Mouse (Mus musculus): Measurements from ENCODE around the gene Dctpp1. TPM values are rescaled to one million over a fixed set of nuclear protein-coding genes. Genes with fewer than 3 reads are reported as not detected.
A peak's percentile ranks its signal among the peaks of the same experiment; 100 is the strongest.

Dctpp1 gene
- polyA plus RNA-seq, 1 experiment from 2014 or later = 167 TPM

DNA sequence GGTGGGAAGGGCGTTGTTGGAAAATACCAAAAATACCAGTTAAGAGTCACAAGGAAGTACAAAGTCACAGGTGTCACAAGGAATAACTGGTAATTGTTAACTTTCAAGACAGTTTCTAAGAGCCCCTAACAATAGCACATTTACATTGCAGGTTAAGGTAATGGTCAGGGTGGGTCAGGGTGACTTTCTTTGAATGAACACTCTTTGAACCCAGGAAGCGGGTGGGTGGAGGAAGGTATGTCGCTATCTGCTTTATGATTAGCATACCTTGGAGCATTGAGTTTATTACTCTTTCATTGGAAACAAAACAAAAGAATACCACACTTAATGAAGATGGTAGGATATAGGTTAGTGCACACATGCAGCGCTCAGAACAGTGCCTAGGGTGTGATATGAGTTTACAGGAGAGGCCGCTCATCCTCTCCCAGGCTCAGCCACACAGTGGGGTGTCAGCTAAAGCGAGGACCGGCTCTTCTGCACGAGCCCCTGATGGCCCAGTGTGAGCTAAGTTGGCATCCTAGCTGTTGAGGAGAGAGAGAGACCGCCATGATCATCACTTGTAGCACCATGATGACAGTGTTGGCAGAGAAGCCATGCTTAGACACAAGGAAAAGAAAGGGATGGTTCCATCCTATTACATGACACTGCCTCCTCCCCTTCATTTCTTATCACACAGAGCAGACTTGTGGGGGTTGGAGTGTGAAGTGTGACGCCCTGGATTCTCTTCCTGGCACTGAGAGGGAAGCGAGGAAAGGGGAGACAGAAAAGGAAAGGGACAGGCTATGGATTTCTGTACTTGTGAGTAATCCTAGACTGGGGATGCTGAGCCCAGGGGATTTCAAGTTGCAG lies 35.1 kb downstream of the Dctpp1 start:
- WGBS (ENCODE audit: insufficient replicate concordance) = 47% methylated on average over 11 of the region's 11 CpGs
- peak overlapping the region; percentile 67 for H3K4me2 ChIP-seq
- peak overlapping the region; percentile 13; the same call in 1 of the 2 replicates for H3K4me3 ChIP-seq
- peak overlapping the region; percentile 94 for H3K27ac ChIP-seq
- H3K9me3 ChIP-seq (replicated peaks) = no peaks in the 10 kb centered on the region
- peak; percentile 92 for ATAC-seq
- peaks cover 9% of the 10 kb centered on the region; the same call in 1 of the 2 replicates for H3K36me3 ChIP-seq
- peak overlapping the region; percentile 59 for H3K9ac ChIP-seq
- no peaks in the 10 kb centered on the region for H3K27me3 ChIP-seq (replicated peaks)
- peaks cover 62% of the 10 kb centered on the region for H3K4me1 ChIP-seq

DNA sequence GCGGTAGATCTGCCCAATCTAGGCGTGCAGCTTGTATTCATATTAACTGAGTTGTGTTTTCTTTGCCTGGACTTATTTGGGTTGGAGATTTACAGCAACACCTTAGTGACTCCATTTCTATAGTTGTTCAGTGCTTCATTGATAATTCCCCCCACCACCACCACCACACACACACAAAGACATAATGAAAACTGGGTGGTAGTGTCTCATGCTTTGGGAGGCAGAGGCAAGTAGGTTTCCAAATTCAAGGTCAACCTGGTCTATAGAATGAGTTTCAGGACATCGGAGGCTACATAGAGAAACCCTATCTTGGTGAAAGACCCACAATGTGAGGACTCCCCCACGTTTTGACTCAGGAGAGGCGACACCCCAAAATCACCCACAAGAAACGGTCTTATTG lies 35.9 kb downstream of the Dctpp1 start:
- H3K4me1 ChIP-seq = peaks cover 58% of the 10 kb centered on the region

DNA sequence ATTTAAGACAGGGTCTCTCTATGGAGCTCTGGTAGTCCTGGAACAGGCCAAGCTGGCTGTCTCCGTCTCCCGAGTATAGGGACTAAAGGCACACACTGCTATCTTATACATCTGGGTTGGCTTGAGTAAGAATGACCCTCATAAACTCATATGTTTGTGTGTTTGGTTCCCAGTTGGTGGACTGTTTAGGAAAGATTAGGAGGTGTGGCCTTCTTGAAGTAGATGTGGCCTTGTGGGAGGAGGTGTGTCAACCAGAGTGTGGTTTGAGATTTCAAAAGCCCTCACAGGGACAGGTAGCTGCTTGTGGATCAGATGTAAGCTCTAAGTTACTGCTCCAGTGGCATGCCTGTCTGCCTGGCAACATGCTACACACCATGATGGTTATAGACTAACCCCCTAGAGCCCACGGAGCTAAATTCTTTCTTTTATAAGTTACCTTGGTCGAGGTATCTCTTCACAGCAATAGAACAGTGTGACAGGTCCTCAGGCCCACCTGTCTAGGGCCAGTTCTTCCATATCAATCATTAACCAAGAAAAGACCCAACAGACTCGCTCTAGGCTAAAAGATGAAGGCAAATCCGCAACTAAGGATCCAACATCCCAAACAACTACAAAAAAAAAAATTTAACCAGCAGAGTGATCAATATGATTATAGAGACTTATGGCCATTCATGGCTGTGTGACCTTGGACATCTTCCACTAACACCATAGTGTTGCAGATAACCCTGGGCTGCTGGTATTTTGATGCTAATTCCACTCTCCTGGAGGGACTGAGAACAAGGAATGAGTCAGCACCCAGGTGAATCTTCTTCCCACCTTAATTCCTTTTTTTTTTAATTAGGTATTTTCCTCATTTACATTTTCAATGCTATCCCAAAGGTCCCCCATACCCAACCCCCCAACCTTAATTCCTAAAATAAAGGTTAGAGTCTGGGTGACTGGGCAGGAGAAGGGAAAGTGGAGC lies 36.7 kb downstream of the Dctpp1 start:
- no peaks in the 10 kb centered on the region for H3K36me3 ChIP-seq
- no peaks in the 10 kb centered on the region for H3K9me3 ChIP-seq (replicated peaks)
- WGBS (ENCODE audit: insufficient replicate concordance) = 67% methylated on average over 6 of the region's 6 CpGs
- H3K9ac ChIP-seq = peak overlapping the region; percentile 12
- peak overlapping the region; percentile 94 for H3K27ac ChIP-seq
- H3K4me1 ChIP-seq = peaks cover 65% of the 10 kb centered on the region
- no peak overlapping the region for H3K4me3 ChIP-seq
- ATAC-seq = peak; percentile 66
- H3K27me3 ChIP-seq (replicated peaks) = no peaks in the 10 kb centered on the region
- H3K4me2 ChIP-seq = peak overlapping the region; percentile 32

More for the DNA sequence above, 35.9 kb downstream of the Dctpp1 start:
- Histone ChIP-seq H3K27ac (peak overlapping the region; percentile 94), H3K9ac (no peak overlapping the region), H3K36me3 (peaks cover 5% of the 10 kb centered on the region; the same call in 1 of the 2 replicates), H3K27me3 (replicated peaks) (no peaks in the 10 kb centered on the region), H3K4me3 (no peak overlapping the region), H3K9me3 (replicated peaks) (no peaks in the 10 kb centered on the region), H3K4me2 (no peak overlapping the region)
- no peak for ATAC-seq
- WGBS (ENCODE audit: insufficient replicate concordance) = 84% methylated on average over 6 of the region's 6 CpGs

DNA sequence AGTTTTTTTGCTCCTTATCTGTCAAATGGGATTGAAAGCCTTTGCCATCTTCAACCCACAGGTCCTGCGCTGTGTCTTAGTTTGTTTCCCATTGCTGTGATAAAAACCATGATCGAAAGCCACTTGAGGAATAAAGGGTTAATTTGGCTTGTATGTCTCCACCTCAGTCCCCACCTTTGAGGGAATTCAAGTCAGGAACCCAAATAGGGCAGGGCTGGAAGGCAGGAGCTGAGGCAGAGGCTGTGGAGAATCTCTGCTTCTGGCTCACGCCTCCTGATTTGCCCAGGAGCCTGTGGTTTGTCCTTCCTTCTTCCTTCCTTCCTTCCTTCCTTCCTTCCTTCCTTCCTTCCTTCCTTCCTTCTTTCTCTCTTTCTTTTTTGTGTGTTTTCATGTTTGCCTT lies 37.4 kb downstream of the Dctpp1 start:
- peaks cover 70% of the 10 kb centered on the region for H3K4me1 ChIP-seq
- H3K27me3 ChIP-seq (replicated peaks) = no peaks in the 10 kb centered on the region
- H3K36me3 ChIP-seq = no peaks in the 10 kb centered on the region
- H3K9ac ChIP-seq = peak overlapping the region; percentile 12; the same call in 1 of the 2 replicates
- peak overlapping the region; percentile 94 for H3K27ac ChIP-seq
- no peak overlapping the region for H3K4me3 ChIP-seq
- ATAC-seq = no peak
- 0 out of 2 replicates have a peak overlapping the region, but pooled peaks have one; percentile 32 for H3K4me2 ChIP-seq
- H3K9me3 ChIP-seq (replicated peaks) = no peaks in the 10 kb centered on the region
- 89% methylated on average over 3 of the region's 3 CpGs for WGBS (ENCODE audit: insufficient replicate concordance)

GRCm38 (mm10) chr7:127220440-127220839 lies 40.1 kb downstream of the Dctpp1 start:
- 49% methylated on average over 6 of the region's 6 CpGs for WGBS (ENCODE audit: insufficient replicate concordance)
- Histone ChIP-seq H3K4me1 (peaks cover 69% of the 10 kb centered on the region), H3K27ac (peak overlapping the region; percentile 15), H3K36me3 (no peaks in the 10 kb centered on the region), H3K9ac (no peak overlapping the region), H3K27me3 (replicated peaks) (no peaks in the 10 kb centered on the region), H3K9me3 (replicated peaks) (no peaks in the 10 kb centered on the region), H3K4me2 (no peak overlapping the region), H3K4me3 (no peak overlapping the region)
- no peak for ATAC-seq

DNA sequence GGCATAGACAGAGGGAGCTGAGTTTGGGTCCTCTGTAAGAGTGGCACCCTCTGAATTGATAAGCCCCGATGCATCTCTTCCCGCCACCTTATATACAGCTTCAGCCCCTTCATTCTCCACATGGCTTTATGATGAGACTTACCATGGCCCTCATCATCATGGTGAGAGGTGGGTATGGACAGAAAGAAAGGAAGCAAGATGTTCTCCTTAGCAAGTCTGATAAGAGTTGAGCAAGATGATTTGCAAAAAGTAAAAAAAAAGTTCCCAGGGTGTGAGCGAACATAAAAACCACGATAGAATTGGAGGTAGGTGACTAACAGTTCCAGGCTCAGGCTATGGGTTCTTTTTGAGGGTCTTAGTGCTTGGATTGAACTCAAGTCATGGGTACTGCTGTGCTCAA lies 41.8 kb downstream of the Dctpp1 start:
- peak overlapping the region; percentile 49 for H3K9ac ChIP-seq
- WGBS (ENCODE audit: insufficient replicate concordance) = 26% methylated on average over 4 of the region's 4 CpGs
- peak; percentile 61 for ATAC-seq
- peak overlapping the region; percentile 51 for H3K4me2 ChIP-seq
- no peaks in the 10 kb centered on the region for H3K9me3 ChIP-seq (replicated peaks)
- no peaks in the 10 kb centered on the region for H3K27me3 ChIP-seq (replicated peaks)
- H3K36me3 ChIP-seq = no peaks in the 10 kb centered on the region
- peaks cover 68% of the 10 kb centered on the region for H3K4me1 ChIP-seq
- 0 out of 2 replicates have a peak overlapping the region, but pooled peaks have one; percentile 23 for H3K4me3 ChIP-seq
- H3K27ac ChIP-seq = peak overlapping the region; percentile 90

- peak; percentile 11; the same call in 1 of the 2 replicates for ATAC-seq
- H3K9ac ChIP-seq = peak overlapping the region; percentile 49
These were observed 42.4 kb downstream of the Dctpp1 start for GRCm38 (mm10) chr7:127217901-127218642.

DNA sequence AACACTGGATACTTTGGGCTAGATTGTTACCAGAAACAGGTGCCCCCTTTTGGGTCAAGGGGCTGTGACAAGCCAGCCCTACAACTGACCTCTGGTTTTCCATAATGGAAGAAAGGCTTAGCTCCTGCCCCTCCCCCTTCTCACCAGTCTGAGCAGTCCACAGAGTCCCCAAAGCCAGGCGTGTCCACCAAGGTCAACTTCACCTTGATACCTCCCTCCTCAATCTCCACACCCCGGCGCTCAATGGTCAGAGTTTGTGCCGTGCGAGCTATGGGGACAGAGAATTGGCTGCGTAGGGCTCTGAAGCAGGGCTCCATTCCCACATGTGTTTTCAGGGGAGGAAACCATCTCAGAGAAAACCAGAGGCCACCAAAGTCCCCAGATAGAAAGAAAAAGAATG lies 43.0 kb downstream of the Dctpp1 start:
- 71% methylated on average over 6 of the region's 6 CpGs for WGBS (ENCODE audit: insufficient replicate concordance)
- H3K9me3 ChIP-seq (replicated peaks) = no peaks in the 10 kb centered on the region
- ATAC-seq = no peak
- H3K4me3 ChIP-seq = peak overlapping the region; percentile 23; the same call in 1 of the 2 replicates
- H3K9ac ChIP-seq = peak overlapping the region; percentile 49
- H3K36me3 ChIP-seq = no peaks in the 10 kb centered on the region
- H3K27me3 ChIP-seq (replicated peaks) = no peaks in the 10 kb centered on the region
- peaks cover 62% of the 10 kb centered on the region for H3K4me1 ChIP-seq
- peak overlapping the region; percentile 51 for H3K4me2 ChIP-seq
- peak overlapping the region; percentile 90 for H3K27ac ChIP-seq

More at GRCm38 (mm10) chr7:127217901-127218642, 42.4 kb downstream of the Dctpp1 start:
- H3K36me3 ChIP-seq = no peaks in the 10 kb centered on the region
- peaks cover 63% of the 10 kb centered on the region for H3K4me1 ChIP-seq
- H3K4me3 ChIP-seq = peak overlapping the region; percentile 23
- H3K27ac ChIP-seq = peak overlapping the region; percentile 90
- H3K4me2 ChIP-seq = peak overlapping the region; percentile 51
- no peaks in the 10 kb centered on the region for H3K9me3 ChIP-seq (replicated peaks)
- WGBS (ENCODE audit: insufficient replicate concordance) = 37% methylated on average over 10 of the region's 10 CpGs
- no peaks in the 10 kb centered on the region for H3K27me3 ChIP-seq (replicated peaks)

- Histone ChIP-seq H3K4me3 (no peak overlapping the region), H3K27me3 (replicated peaks) (no peaks in the 10 kb centered on the region), H3K36me3 (no peaks in the 10 kb centered on the region), H3K4me1 (peaks cover 68% of the 10 kb centered on the region), H3K9me3 (replicated peaks) (no peaks in the 10 kb centered on the region), H3K9ac (no peak overlapping the region), H3K27ac (peak overlapping the region; percentile 90), H3K4me2 (0 out of 2 replicates have a peak overlapping the region, but pooled peaks have one; percentile 51)
- ATAC-seq = no peak
- 87% methylated on average over 5 of the region's 5 CpGs for WGBS (ENCODE audit: insufficient replicate concordance)
These were observed 44.2 kb downstream of the Dctpp1 start for GRCm38 (mm10) chr7:127216307-127216706.

GRCm38 (mm10) chr7:127214981-127215871 lies 45.3 kb downstream of the Dctpp1 start:
- peak overlapping the region; percentile 39 for H3K27ac ChIP-seq
- H3K9ac ChIP-seq = peak overlapping the region; percentile 37; the same call in 1 of the 2 replicates
- H3K9me3 ChIP-seq (replicated peaks) = no peaks in the 10 kb centered on the region

More at GRCm38 (mm10) chr7:127214981-127215871, 45.3 kb downstream of the Dctpp1 start:
- WGBS (ENCODE audit: insufficient replicate concordance) = 27% methylated on average over 33 of the region's 33 CpGs
- H3K4me1 ChIP-seq = peaks cover 77% of the 10 kb centered on the region
- no peaks in the 10 kb centered on the region for H3K27me3 ChIP-seq (replicated peaks)
- H3K4me2 ChIP-seq = peak overlapping the region; percentile 61
- H3K4me3 ChIP-seq = peak overlapping the region; percentile 31
- H3K36me3 ChIP-seq = no peaks in the 10 kb centered on the region
- peak; percentile 33 for ATAC-seq
